Mouse (Mus musculus) embryonic facial prominence, embryonic 15.5 days (tissue): ENCODE data around the gene Jrkl. TPM values are rescaled to one million over a fixed set of nuclear protein-coding genes. Genes with fewer than 3 reads are reported as not detected.
A peak's percentile ranks its signal among the peaks of the same experiment; 100 is the strongest.

Experiments used
- ATAC-seq: fragments of 200-750 bp; cut with Nextera tagmentation; 2 replicates; pipeline ENCODE4 v1.8.0; 2017; ENCODE audit warnings: low read depth, moderate TSS enrichment; ENCODE audit not compliant: insufficient number of reproducible peaks, low FRiP score, low TSS enrichment
- H3K27ac ChIP-seq: fragments of 300-500 bp; sonication (generic); replicated peaks from 2 replicates; pipeline ENCODE4 v1.5.1; 2015; ENCODE audit warnings: mild to moderate bottlenecking, inconsistent platforms
- H3K27me3 ChIP-seq: fragments of 300-500 bp; sonication (generic); 2 replicates; pipeline ENCODE4 v1.6.1; 2015; ENCODE audit warnings: inconsistent platforms
- H3K36me3 ChIP-seq: fragments of 300-500 bp; sonication (generic); 2 replicates; pipeline ENCODE4 v1.6.1; 2015; ENCODE audit warnings: mild to moderate bottlenecking, inconsistent platforms
- H3K4me1 ChIP-seq: fragments of 300-500 bp; sonication (generic); 2 replicates; pipeline ENCODE4 v1.6.1; 2015; ENCODE audit warnings: inconsistent platforms
- H3K4me2 ChIP-seq: fragments of 300-500 bp; sonication (generic); replicated peaks from 2 replicates; pipeline ENCODE4 v1.6.1; 2015; ENCODE audit warnings: mild to moderate bottlenecking, inconsistent platforms
- H3K4me3 ChIP-seq: fragments of 300-500 bp; sonication (generic); replicated peaks from 2 replicates; pipeline ENCODE4 v1.5.1; 2015; ENCODE audit warnings: mild to moderate bottlenecking, inconsistent platforms
- H3K9ac ChIP-seq: fragments of 300-500 bp; sonication (generic); 2 replicates; pipeline ENCODE4 v1.6.1; 2015; ENCODE audit warnings: inconsistent platforms
- H3K9me3 ChIP-seq: fragments of 300-500 bp; sonication (generic); replicated peaks from 2 replicates; pipeline ENCODE4 v1.6.1; 2016; ENCODE audit warnings: inconsistent platforms
- WGBS: fragments of 180-500 bp; shearing (Covaris S2); methylation state at CpG from one replicate; pipeline ENCODE4 v1.1.7; 2015; 5-methylcytosine and 5-hydroxymethylcytosine counted together
- polyA plus RNA-seq: library from polyadenylated mRNA; unstranded; fragments of >200 nt; fragmentation: Nextera tagmentation; extraction: Ambion mirVana; gene quantifications from 2 replicates; pipeline ENCODE4 v1.2.1, GENCODE M21; 2015

Gene Jrkl
- polyA plus RNA-seq, result 9.4 and 9.6 TPM in 2 replicates

GRCm38 (mm10) chr9:13245481-13245880, at the start of gene Jrkl:
Jrkl (minus strand) TSS chr9:13245829.
- H3K4me3 ChIP-seq, result peak within 1 kb of the TSS; percentile 63
- peak within 1 kb of the TSS; percentile 56 for H3K4me2 ChIP-seq
- H3K27me3 ChIP-seq, result no peaks in the 10 kb centered on the region
- peak within 1 kb of the TSS; percentile 76 for H3K27ac ChIP-seq
- 0 out of 2 replicates have a peak within 1 kb of the TSS, but pooled peaks have one; percentile 18 for H3K9ac ChIP-seq
- 5% methylated on average over 10 of the region's 10 CpGs for WGBS
- peaks cover 19% of the 10 kb centered on the region for H3K4me1 ChIP-seq
- no peaks in the 10 kb centered on the region for H3K36me3 ChIP-seq
- H3K9me3 ChIP-seq, result no peaks in the 10 kb centered on the region
- no peak for ATAC-seq

- Histone ChIP-seq H3K27me3 (no peaks in the 10 kb centered on the region), H3K27ac (no peak overlapping the region), H3K9me3 (no peaks in the 10 kb centered on the region), H3K4me2 (no peak overlapping the region), H3K9ac (no peak overlapping the region), H3K36me3 (no peaks in the 10 kb centered on the region), H3K4me1 (no peaks in the 10 kb centered on the region), H3K4me3 (no peak overlapping the region)
- ATAC-seq, result no peak
- WGBS, result 53% methylated on average over 2 of the region's 2 CpGs
Measured at GRCm38 (mm10) chr9:13287482-13287881, 41.9 kb upstream of the Jrkl start.

GRCm38 (mm10) chr9:13273219-13273618, 27.6 kb upstream of the Jrkl start:
- 90% methylated on average over 1 of the region's 1 CpGs for WGBS

GRCm38 (mm10) chr9:13260980-13261379, 15.4 kb upstream of the Jrkl start:
- Histone ChIP-seq H3K4me2 (no peak overlapping the region), H3K27me3 (no peaks in the 10 kb centered on the region), H3K9me3 (no peaks in the 10 kb centered on the region), H3K9ac (no peak overlapping the region), H3K4me1 (no peaks in the 10 kb centered on the region), H3K4me3 (no peak overlapping the region), H3K36me3 (no peaks in the 10 kb centered on the region), H3K27ac (no peak overlapping the region)
- WGBS, result 83% methylated on average over 3 of the region's 3 CpGs
- ATAC-seq, result no peak

More at GRCm38 (mm10) chr9:13273219-13273618, 27.6 kb upstream of the Jrkl start:
- Histone ChIP-seq H3K36me3 (no peaks in the 10 kb centered on the region), H3K4me2 (no peak overlapping the region), H3K4me1 (no peaks in the 10 kb centered on the region), H3K9me3 (no peaks in the 10 kb centered on the region), H3K4me3 (no peak overlapping the region), H3K9ac (no peak overlapping the region), H3K27ac (no peak overlapping the region), H3K27me3 (no peaks in the 10 kb centered on the region)
- no peak for ATAC-seq

GRCm38 (mm10) chr9:13258173-13258572, 12.5 kb upstream of the Jrkl start:
- 90% methylated on average over 2 of the region's 2 CpGs for WGBS
- no peak overlapping the region for H3K27ac ChIP-seq
- H3K4me3 ChIP-seq, result no peak overlapping the region
- no peaks in the 10 kb centered on the region for H3K9me3 ChIP-seq
- no peak for ATAC-seq
- no peaks in the 10 kb centered on the region for H3K4me1 ChIP-seq
- no peaks in the 10 kb centered on the region for H3K36me3 ChIP-seq
- H3K27me3 ChIP-seq, result no peaks in the 10 kb centered on the region
- H3K4me2 ChIP-seq, result no peak overlapping the region
- no peak overlapping the region for H3K9ac ChIP-seq

- Histone ChIP-seq H3K9me3 (no peaks in the 10 kb centered on the region), H3K4me2 (no peak overlapping the region), H3K4me1 (no peaks in the 10 kb centered on the region), H3K27ac (no peak overlapping the region), H3K9ac (no peak overlapping the region), H3K27me3 (no peaks in the 10 kb centered on the region), H3K4me3 (no peak overlapping the region), H3K36me3 (no peaks in the 10 kb centered on the region)
- 96% methylated on average over 1 of the region's 1 CpGs for WGBS
- ATAC-seq, result no peak
Measured at GRCm38 (mm10) chr9:13256726-13257125, 11.1 kb upstream of the Jrkl start.

GRCm38 (mm10) chr9:13251251-13251650, 5.6 kb upstream of the Jrkl start:
- Histone ChIP-seq H3K4me1 (peaks cover 7% of the 10 kb centered on the region; the same call in 1 of the 2 replicates), H3K9ac (no peak overlapping the region), H3K4me3 (no peak overlapping the region), H3K36me3 (no peaks in the 10 kb centered on the region), H3K9me3 (no peaks in the 10 kb centered on the region), H3K4me2 (no peak overlapping the region), H3K27me3 (no peaks in the 10 kb centered on the region), H3K27ac (no peak overlapping the region)
- ATAC-seq, result no peak
- WGBS, result 63% methylated on average over 2 of the region's 2 CpGs

GRCm38 (mm10) chr9:13248104-13248503, 2.5 kb upstream of the Jrkl start:
- 94% methylated on average over 4 of the region's 4 CpGs for WGBS
- no peak overlapping the region for H3K4me3 ChIP-seq
- H3K4me2 ChIP-seq, result no peak overlapping the region
- H3K27ac ChIP-seq, result no peak overlapping the region
- peaks cover 19% of the 10 kb centered on the region for H3K4me1 ChIP-seq
- ATAC-seq, result no peak
- no peaks in the 10 kb centered on the region for H3K36me3 ChIP-seq
- no peak overlapping the region for H3K9ac ChIP-seq
- no peaks in the 10 kb centered on the region for H3K9me3 ChIP-seq
- H3K27me3 ChIP-seq, result no peaks in the 10 kb centered on the region

- H3K4me1 ChIP-seq, result peaks cover 19% of the 10 kb centered on the region
- H3K9ac ChIP-seq, result peak within 1 kb of the TSS; percentile 73
- peak within 1 kb of the TSS; percentile 63 for H3K4me3 ChIP-seq
- WGBS, result 5% methylated on average over 27 of the region's 39 CpGs
- no peaks in the 10 kb centered on the region for H3K9me3 ChIP-seq
- no peaks in the 10 kb centered on the region for H3K27me3 ChIP-seq
- peak; percentile 99 for ATAC-seq
- peak within 1 kb of the TSS; percentile 81 for H3K27ac ChIP-seq
- no peaks in the 10 kb centered on the region for H3K36me3 ChIP-seq
- peak within 1 kb of the TSS; percentile 90 for H3K4me2 ChIP-seq
Measured at GRCm38 (mm10) chr9:13246815-13247638, 1.4 kb upstream of the Jrkl start, which contains the start of gene Ccdc82. Ccdc82 (plus strand) TSS chr9:13246955.

- ATAC-seq, result no peak
- H3K27me3 ChIP-seq, result no peaks in the 10 kb centered on the region
Measured at GRCm38 (mm10) chr9:13242321-13242720, 3.3 kb downstream of the Jrkl start.

GRCm38 (mm10) chr9:13231545-13232216, 13.9 kb downstream of the Jrkl start:
- no peak overlapping the region for H3K4me3 ChIP-seq
- no peak overlapping the region for H3K4me2 ChIP-seq
- H3K27ac ChIP-seq, result no peak overlapping the region
- 12% methylated on average over 5 of the region's 5 CpGs for WGBS
- H3K4me1 ChIP-seq, result no peaks in the 10 kb centered on the region
- no peaks in the 10 kb centered on the region for H3K36me3 ChIP-seq
- no peak for ATAC-seq
- no peak overlapping the region for H3K9ac ChIP-seq
- H3K9me3 ChIP-seq, result no peaks in the 10 kb centered on the region
- H3K27me3 ChIP-seq, result no peaks in the 10 kb centered on the region

More at GRCm38 (mm10) chr9:13242321-13242720, 3.3 kb downstream of the Jrkl start:
- H3K27ac ChIP-seq, result no peak overlapping the region
- H3K4me1 ChIP-seq, result peaks cover 15% of the 10 kb centered on the region
- H3K4me2 ChIP-seq, result no peak overlapping the region
- H3K36me3 ChIP-seq, result no peaks in the 10 kb centered on the region
- H3K9ac ChIP-seq, result no peak overlapping the region
- H3K4me3 ChIP-seq, result no peak overlapping the region
- H3K9me3 ChIP-seq, result no peaks in the 10 kb centered on the region
